Mouse (Mus musculus): Measurements from ENCODE around the gene Upb1.
"Not testable (repeated sequence)": the region's sequence is repeated elsewhere in the genome, so short reads cannot be mapped to it uniquely, and the experiment has no call there.

The Upb1 gene

DNA sequence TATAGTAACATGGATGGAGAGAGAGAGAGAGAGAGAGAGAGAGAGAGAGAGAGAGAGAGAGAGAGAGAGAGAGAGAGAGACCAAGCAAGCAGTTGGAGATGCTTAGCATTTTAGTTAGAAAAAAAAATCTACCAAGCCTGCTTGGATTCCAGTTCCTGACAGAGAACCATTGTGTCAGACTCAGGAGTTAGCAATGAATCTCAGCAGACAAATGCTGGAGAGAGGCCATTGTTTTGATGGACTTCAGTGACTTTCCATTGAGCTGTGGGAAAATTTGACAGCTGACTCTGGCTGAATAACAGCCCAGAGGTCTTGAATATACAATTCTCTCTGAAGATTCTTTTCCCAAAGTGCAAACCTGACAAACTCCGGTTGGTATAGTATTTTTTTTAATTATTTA, 56.9 kb downstream of the Upb1 start:
- DNase-seq, result no peak

- no peak for DNase-seq
Observed at GRCm38 (mm10) chr10:75458329-75458728, 57.4 kb downstream of the Upb1 start.

- DNase-seq, result no peak
Observed at GRCm38 (mm10) chr10:75462728-75463127, 61.8 kb downstream of the Upb1 start.

- peak; percentile 60 for DNase-seq
Observed at GRCm38 (mm10) chr10:75465781-75466550, 65.1 kb downstream of the Upb1 start.

GRCm38 (mm10) chr10:75473411-75473810, 72.5 kb downstream of the Upb1 start:
- no peak for DNase-seq

DNA sequence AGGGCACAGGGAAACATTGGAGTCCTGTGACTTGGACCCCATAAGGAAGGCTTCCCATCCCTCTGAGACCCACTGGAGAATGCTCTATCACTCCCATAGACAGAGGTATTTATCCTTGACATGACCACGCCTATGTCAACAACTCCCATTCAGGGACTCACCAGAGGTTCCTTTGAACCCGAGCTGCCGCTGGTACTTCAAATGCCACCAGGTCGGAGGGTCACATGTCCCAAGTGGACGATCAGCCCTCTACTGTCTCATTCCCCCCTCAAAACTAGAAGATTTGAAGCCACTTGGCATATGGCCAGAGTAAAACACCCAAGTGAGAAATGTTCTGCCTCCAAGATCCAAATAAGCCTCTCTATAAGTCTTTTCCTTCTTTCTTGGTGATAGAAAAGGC, 73.7 kb downstream of the Upb1 start:
- no peak for DNase-seq

GRCm38 (mm10) chr10:75475139-75475850, 74.4 kb downstream of the Upb1 start:
- not testable (repeated sequence) for DNase-seq

DNA sequence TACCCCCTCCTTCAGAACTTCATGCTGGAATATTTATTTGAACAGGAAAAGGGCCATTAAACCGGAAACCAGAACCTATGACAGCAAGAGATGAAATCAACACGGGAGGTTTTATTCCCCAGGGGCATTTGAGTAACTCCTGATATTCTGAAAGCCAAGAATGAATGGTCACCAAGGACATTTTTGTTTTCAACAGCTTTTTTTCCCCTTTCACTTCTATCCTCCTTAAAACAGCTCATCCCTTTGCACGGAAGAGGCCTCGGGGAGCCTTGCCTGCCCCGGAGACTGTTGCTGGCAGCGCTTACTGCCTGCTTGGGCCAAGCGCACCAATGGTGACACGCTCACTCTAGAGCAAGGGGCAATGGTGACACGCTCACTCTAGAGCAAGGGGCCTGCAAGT, 76.1 kb downstream of the Upb1 start:
- no peak for DNase-seq

DNA sequence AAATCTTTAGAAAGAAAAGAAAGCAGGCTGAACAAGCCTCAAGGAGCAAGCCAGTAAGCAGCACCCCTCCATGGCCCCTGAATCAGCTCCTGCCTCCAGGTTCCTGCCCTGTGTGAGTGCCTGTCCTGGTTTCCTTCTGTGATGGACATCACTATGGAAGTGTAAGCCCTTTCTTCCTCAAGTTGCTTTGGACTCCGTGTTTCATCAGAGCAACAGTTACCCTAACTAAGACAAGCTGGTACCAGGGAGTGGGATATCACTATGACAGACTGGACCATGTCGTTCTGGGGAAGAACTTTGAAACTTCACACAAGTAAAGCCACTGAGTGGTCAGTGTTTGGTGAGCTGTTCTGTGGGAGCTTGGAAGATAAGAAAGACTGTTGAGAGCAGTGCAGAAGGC, 79.0 kb downstream of the Upb1 start:
- DNase-seq, result no peak

DNA sequence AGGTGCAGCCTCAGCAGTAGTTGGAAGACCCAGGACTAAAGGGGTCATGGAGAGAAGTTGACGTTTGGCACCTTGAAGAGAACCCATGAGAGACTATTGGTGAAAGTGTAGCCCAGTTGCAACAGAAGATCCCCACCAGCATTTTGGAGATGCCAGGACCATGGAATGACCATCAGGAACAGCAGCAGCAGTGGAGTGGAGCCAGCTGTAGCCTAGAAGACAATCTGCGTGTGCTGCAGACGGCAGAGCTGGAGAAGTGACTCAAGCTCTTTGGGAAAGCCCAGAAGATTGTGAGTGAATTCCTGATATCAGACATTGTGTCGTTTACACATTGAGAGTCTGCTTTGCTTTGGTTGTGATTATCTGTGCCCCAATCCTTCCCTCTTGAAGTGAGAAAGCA, 80.8 kb downstream of the Upb1 start:
- DNase-seq, result no peak

DNA sequence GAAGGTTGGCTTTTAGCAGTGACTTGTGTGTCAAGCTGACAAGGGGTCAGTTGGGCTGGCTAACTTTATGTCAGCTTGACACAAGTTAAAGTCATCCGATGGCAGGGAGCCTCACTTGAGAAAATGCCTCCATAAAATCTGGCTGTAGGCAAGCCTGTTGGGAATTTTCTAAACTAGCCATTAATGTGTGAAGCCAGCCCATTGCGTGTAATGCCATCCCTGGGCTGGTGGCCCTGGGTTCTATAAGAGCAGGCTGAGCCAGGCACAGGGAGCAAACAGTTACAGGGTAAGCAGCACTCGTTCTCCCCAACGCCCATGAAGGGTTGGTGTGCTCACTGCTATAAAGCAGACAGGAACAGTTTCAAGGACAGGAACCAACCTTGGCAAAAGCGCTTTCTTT, 81.4 kb downstream of the Upb1 start:
- DNase-seq, result no peak

DNA sequence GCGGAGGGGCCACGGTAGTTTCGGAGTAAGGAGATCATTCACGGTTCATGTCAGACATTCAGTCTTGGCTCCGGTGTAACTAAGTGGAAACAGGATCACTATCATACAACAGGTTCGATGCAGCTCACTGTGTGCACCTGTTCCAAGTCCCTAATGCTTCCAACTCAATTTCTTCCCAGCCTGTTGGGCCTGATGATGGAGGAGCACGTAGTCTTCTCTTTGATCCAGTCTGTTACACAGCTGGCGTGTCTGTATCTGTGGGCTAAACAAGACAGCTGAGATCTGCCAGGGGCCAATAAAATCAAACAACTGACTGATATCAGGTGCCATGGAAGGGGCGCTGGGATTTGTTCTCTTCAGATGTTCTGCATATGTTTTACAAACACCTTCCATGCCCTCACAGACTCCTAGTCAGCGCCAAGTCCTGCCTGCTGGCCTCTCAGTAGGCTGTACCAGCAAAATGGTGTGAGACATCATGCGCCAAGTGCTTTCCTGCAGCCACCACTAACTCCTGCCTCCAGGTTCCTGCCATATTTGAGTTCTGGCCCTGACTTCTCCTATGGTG, 82.1 kb downstream of the Upb1 start:
- DNase-seq, result no peak

GRCm38 (mm10) chr10:75484066-75484465, 83.2 kb downstream of the Upb1 start:
- no peak for DNase-seq

- DNase-seq, result no peak
Observed at GRCm38 (mm10) chr10:75484767-75485166, 83.9 kb downstream of the Upb1 start.

- DNase-seq, result peak; percentile 48
Observed at GRCm38 (mm10) chr10:75486086-75486979, 85.4 kb downstream of the Upb1 start.

GRCm38 (mm10) chr10:75487131-75487530, 86.2 kb downstream of the Upb1 start:
- no peak for DNase-seq

GRCm38 (mm10) chr10:75489522-75489921, 88.6 kb downstream of the Upb1 start:
- no peak for DNase-seq

DNA sequence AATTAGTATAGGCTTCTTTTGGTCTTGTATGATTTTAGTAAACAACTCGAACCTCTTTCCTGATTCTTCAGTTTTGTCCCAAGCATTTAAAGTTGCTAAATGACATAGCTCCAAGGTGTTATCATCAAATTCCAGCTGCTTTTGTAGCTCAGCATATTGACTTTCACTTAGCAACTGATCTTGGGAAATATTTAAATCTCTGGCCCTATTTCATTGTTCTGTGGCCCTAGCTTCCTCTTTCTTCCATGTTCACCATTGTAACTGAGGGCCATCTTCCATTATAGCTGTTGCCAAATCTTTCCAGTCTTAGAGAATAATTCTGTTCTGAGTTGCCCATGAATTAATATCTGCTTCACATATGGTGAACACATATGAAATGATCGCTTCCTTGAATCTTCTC, 89.8 kb downstream of the Upb1 start:
- DNase-seq, result no peak

Measured in layer of hippocampus, adult 9-11 months (tissue).